Mouse (Mus musculus): Measurements from ENCODE around the gene Card9.

Card9 gene

DNA sequence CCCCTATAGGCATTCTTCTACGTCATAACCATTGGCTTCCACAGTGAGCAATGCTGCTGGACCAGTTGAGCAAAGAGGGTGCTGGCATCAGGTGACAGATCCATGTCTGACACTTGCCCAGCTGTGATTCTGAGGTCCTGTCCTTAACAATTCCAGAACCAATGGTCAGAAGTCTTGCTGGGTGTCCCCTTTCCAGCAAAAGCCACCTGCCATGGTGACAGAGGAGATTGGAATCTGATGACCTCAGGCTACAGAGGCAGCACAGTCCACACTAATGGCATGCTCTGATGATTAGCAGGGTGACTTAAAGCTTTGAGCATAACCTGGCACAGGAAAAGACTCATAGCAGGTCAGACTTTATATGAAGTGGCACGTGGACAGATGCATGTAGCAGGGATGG is 55.2 kb downstream of the Card9 start:
- no peak for DNase-seq (ENCODE audit: low read depth, low spot score)

DNA sequence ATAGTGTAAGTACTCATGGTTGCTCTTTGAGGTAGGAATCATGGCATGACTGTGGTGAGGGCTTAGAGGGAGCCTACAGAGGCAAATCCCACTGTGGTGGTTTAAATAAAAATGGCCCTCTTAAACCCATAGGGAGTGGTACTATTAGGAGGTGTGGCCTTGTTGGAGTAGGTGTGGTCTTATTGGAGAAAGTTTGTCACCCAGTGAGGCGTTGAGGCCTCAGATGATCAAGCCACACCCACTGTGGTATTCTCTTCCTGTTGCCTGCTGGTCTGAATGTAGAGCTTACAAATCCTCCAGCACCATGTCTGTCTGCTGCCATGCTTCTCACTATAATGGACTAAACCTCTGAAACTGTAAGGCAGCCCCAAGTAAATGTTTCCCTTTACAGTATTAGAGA is 56.0 kb downstream of the Card9 start:
- DNase-seq (ENCODE audit: low read depth, low spot score): no peak
